Mouse (Mus musculus): ENCODE measurements around the gene Wnt8b. TPM values are rescaled to one million over a fixed set of nuclear protein-coding genes. Genes with fewer than 3 reads are reported as not detected.

Wnt8b gene
- total RNA-seq (2014; rRNA removed): 0.05 TPM in 1 of 2 replicates, not detected in the other
- 0.44 and 1.0 TPM in 2 replicates for polyA plus RNA-seq (2015; fragmentation: Nextera tagmentation; extraction: Ambion mirVana)

GRCm38 (mm10) chr19:44493128-44493527 lies at the start of gene Wnt8b:
TSS of gene Wnt8b (plus strand) at chr19:44493472.
- H3K27me3 ChIP-seq (ENCODE audit: insufficient read depth, low read length): peaks cover 74% of the 10 kb centered on the region
- no peak within 1 kb of the TSS for H3K9ac ChIP-seq (replicated peaks; ENCODE audit: low read length, poor library complexity, severe bottlenecking)
- no peak within 1 kb of the TSS for H3K4me2 ChIP-seq (ENCODE audit: low read depth, low read length, poor library complexity, severe bottlenecking)
- H3K4me1 ChIP-seq (ENCODE audit: insufficient read depth, low read length): no peaks in the 10 kb centered on the region
- no peaks in the 10 kb centered on the region for H3K36me3 ChIP-seq (ENCODE audit: insufficient read depth, low read length)
- 5% methylated on average over 8 of the region's 8 CpGs for WGBS
- DNase-seq (ENCODE audit: low spot score) (no peak), ATAC-seq (ENCODE audit: low FRiP score) (no peak)
- H3K4me3 ChIP-seq (ENCODE audit: low read depth, low read length): no peak within 1 kb of the TSS
- TF ChIP-seq CTCF (IDR thresholded peaks at IDR 0.05): no peak
- H3K9me3 ChIP-seq (ENCODE audit: low read length): no peaks in the 10 kb centered on the region
- no peak within 1 kb of the TSS for H3K27ac ChIP-seq (ENCODE audit: low read depth, low read length)

GRCm38 (mm10) chr19:44445755-44446154 lies 47.5 kb upstream of the Wnt8b start:
- DNase-seq (ENCODE audit: low spot score): no peak
- Histone ChIP-seq H3K9ac (replicated peaks; ENCODE audit: low read length, poor library complexity, severe bottlenecking) (no peak overlapping the region), H3K9me3 (ENCODE audit: low read length) (no peaks in the 10 kb centered on the region), H3K4me2 (ENCODE audit: low read depth, low read length, poor library complexity, severe bottlenecking) (no peak overlapping the region), H3K27me3 (ENCODE audit: insufficient read depth, low read length) (no peaks in the 10 kb centered on the region), H3K36me3 (ENCODE audit: insufficient read depth, low read length) (no peaks in the 10 kb centered on the region), H3K27ac (ENCODE audit: low read depth, low read length) (no peak overlapping the region), H3K4me3 (ENCODE audit: low read depth, low read length) (no peak overlapping the region), H3K4me1 (ENCODE audit: insufficient read depth, low read length) (no peaks in the 10 kb centered on the region)
- no peak for TF ChIP-seq CTCF (IDR thresholded peaks at IDR 0.05)
- 92% methylated on average over 3 of the region's 3 CpGs for WGBS
- no peak for ATAC-seq (ENCODE audit: low FRiP score)

- Histone ChIP-seq H3K36me3 (ENCODE audit: insufficient read depth, low read length) (no peaks in the 10 kb centered on the region), H3K9me3 (ENCODE audit: low read length) (no peaks in the 10 kb centered on the region), H3K9ac (replicated peaks; ENCODE audit: low read length, poor library complexity, severe bottlenecking) (no peak overlapping the region), H3K27ac (ENCODE audit: low read depth, low read length) (no peak overlapping the region), H3K4me1 (ENCODE audit: insufficient read depth, low read length) (no peaks in the 10 kb centered on the region), H3K4me2 (ENCODE audit: low read depth, low read length, poor library complexity, severe bottlenecking) (no peak overlapping the region), H3K4me3 (ENCODE audit: low read depth, low read length) (no peak overlapping the region), H3K27me3 (ENCODE audit: insufficient read depth, low read length) (no peaks in the 10 kb centered on the region)
- DNase-seq (ENCODE audit: low spot score) (no peak), ATAC-seq (ENCODE audit: low FRiP score) (no peak)
- no peak for TF ChIP-seq CTCF (IDR thresholded peaks at IDR 0.05)
- 86% methylated on average over 4 of the region's 4 CpGs for WGBS
Measured at GRCm38 (mm10) chr19:44447927-44448326, 45.3 kb upstream of the Wnt8b start.

GRCm38 (mm10) chr19:44454862-44455261 lies 38.4 kb upstream of the Wnt8b start:
- Histone ChIP-seq H3K4me1 (ENCODE audit: insufficient read depth, low read length) (no peaks in the 10 kb centered on the region), H3K9ac (replicated peaks; ENCODE audit: low read length, poor library complexity, severe bottlenecking) (no peak overlapping the region), H3K27me3 (ENCODE audit: insufficient read depth, low read length) (no peaks in the 10 kb centered on the region), H3K4me2 (ENCODE audit: low read depth, low read length, poor library complexity, severe bottlenecking) (no peak overlapping the region), H3K4me3 (ENCODE audit: low read depth, low read length) (no peak overlapping the region), H3K9me3 (ENCODE audit: low read length) (no peaks in the 10 kb centered on the region), H3K27ac (ENCODE audit: low read depth, low read length) (no peak overlapping the region), H3K36me3 (ENCODE audit: insufficient read depth, low read length) (no peaks in the 10 kb centered on the region)
- ATAC-seq (ENCODE audit: low FRiP score): no peak
- no peak for TF ChIP-seq CTCF (IDR thresholded peaks at IDR 0.05)
- DNase-seq (ENCODE audit: low spot score): no peak
- WGBS: 94% methylated on average over 6 of the region's 6 CpGs

- DNase-seq (ENCODE audit: low spot score) (no peak), ATAC-seq (ENCODE audit: low FRiP score) (no peak)
- no peak overlapping the region for H3K9ac ChIP-seq (replicated peaks; ENCODE audit: low read length, poor library complexity, severe bottlenecking)
- H3K4me3 ChIP-seq (ENCODE audit: low read depth, low read length): no peak overlapping the region
- H3K27me3 ChIP-seq (ENCODE audit: insufficient read depth, low read length): no peaks in the 10 kb centered on the region
- H3K27ac ChIP-seq (ENCODE audit: low read depth, low read length): no peak overlapping the region
- no peaks in the 10 kb centered on the region for H3K36me3 ChIP-seq (ENCODE audit: insufficient read depth, low read length)
- H3K9me3 ChIP-seq (ENCODE audit: low read length): no peaks in the 10 kb centered on the region
- no peak for TF ChIP-seq CTCF (IDR thresholded peaks at IDR 0.05)
- H3K4me2 ChIP-seq (ENCODE audit: low read depth, low read length, poor library complexity, severe bottlenecking): no peak overlapping the region
- H3K4me1 ChIP-seq (ENCODE audit: insufficient read depth, low read length): no peaks in the 10 kb centered on the region
- 92% methylated on average over 8 of the region's 8 CpGs for WGBS
Measured at GRCm38 (mm10) chr19:44455356-44455755, 37.9 kb upstream of the Wnt8b start.

GRCm38 (mm10) chr19:44457359-44458055 lies 35.8 kb upstream of the Wnt8b start:
- H3K4me1 ChIP-seq (ENCODE audit: insufficient read depth, low read length): no peaks in the 10 kb centered on the region
- no peak overlapping the region for H3K4me2 ChIP-seq (ENCODE audit: low read depth, low read length, poor library complexity, severe bottlenecking)
- no peaks in the 10 kb centered on the region for H3K9me3 ChIP-seq (ENCODE audit: low read length)
- H3K36me3 ChIP-seq (ENCODE audit: insufficient read depth, low read length): no peaks in the 10 kb centered on the region
- no peak overlapping the region for H3K9ac ChIP-seq (replicated peaks; ENCODE audit: low read length, poor library complexity, severe bottlenecking)
- no peak for TF ChIP-seq CTCF (IDR thresholded peaks at IDR 0.05)
- DNase-seq (ENCODE audit: low spot score): no peak
- ATAC-seq (ENCODE audit: low FRiP score): no peak
- H3K27me3 ChIP-seq (ENCODE audit: insufficient read depth, low read length): no peaks in the 10 kb centered on the region
- no peak overlapping the region for H3K27ac ChIP-seq (ENCODE audit: low read depth, low read length)
- WGBS: 49% methylated on average over 3 of the region's 3 CpGs
- H3K4me3 ChIP-seq (ENCODE audit: low read depth, low read length): no peak overlapping the region

All from midbrain, postnatal 0 days (tissue).